Mouse (Mus musculus): ENCODE data around the gene Abhd18. TPM values are rescaled to one million over a fixed set of nuclear protein-coding genes. Genes with fewer than 3 reads are reported as not detected.

Abhd18 gene
- total RNA-seq, 2 experiments from 2014 or later = 8.8 to 12.7 TPM

DNA sequence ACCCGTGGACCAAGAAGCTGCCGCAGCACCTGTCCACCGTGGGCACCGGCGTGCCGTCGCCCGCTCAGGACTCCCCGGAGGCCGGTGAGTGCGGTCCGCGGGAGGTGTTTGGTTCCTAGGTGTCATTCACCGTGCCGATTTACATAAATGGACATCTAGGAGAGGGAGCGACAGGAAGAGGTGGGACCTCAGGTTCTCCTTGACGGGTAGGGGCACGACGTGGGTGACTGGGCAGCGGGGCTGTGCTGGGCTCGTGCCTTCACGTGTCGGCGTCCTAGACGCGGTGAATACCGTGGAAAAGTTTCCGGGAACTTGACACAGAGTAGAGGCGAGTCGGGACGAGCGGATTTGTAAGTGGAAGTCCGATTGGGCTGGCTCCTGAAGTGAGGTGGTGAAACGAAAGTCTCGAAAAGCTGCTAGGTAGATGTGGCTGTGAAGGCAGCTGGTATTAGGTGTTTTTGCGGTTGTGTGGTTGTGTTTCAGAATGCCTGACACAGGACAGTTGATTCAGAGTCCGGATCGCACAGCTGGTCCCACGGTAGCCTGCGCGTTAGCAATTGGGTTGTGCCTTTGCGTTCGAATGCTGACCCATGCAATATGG is 103.9 kb downstream of the Abhd18 start:
- DNase-seq = peak; percentile 73

DNA sequence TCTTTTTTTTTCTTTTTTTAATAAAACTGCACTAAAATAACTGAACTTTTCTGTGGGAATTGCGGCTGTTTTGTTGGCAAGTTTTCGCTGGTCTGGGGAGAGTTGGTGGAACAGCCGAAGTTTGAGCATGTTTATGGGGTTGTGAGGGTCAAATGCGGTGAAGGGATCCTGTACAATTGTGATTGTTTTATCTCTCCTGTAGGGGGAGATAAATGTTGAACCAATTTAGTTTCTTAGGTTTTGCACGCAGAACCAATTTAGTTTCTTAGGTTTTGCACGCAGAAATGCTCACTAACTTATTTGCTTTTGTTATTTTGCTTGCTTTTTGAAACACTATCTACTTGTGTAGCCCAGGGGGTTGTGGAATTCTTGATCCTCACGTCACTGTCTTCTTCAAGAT is 104.6 kb downstream of the Abhd18 start:
- DNase-seq = peak; percentile 19

DNA sequence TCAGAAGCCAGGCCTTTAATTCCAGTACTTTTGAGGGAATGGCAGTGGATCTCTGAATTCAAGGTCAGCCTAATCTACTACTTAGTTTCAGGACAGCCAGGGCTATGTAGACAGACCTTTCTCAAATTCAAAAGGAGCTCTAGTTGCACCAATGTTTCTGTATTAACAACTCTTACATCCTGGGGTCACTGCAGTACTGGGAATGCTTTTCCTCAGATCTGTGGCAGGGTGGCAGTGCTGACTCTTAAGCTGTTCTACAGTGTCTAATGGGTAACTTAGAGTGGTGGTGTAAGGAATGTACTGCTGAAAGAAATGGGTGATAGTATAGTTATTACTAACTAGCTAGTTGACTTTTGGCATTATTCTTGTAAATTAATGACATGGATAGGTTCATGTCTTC is 105.8 kb downstream of the Abhd18 start:
- no peak for DNase-seq

DNA sequence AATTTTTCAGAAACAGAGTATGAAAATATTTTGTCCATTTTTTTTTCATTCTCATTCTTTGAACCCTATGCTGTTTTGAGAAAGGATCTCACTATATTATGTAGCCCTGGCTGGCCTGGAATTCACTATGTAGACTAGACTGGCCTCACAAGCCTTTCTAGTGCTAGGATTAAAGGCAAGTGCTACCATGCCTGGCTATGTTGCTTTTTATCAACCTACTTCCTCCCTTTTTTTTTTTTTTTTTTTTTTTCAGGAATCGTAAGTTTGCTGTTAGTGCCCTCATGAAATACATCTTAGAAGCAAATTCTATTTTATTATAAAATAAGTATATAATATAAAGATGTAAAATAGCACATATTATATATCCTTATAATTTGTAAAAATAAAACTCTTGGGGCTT is 108.0 kb downstream of the Abhd18 start:
- DNase-seq = no peak

DNA sequence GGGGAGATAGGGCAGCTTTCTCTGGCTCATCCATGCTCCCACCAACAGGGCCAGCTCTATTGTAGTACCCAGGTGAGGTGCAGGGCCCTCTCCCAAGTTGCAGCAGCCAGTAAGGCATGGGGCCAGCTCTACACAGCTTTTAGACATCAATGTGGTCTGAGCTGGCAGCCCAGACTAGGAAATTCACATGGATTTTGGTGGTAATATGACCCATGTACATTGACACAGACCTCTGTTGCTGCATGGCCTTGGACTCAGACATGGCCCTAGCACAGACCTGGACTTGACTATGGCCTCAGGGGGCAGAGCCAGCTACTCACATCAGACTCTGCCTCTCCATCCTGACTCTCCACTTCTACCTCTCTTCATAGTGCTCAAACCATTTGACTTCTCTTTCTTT is 112.1 kb downstream of the Abhd18 start:
- DNase-seq = no peak

DNA sequence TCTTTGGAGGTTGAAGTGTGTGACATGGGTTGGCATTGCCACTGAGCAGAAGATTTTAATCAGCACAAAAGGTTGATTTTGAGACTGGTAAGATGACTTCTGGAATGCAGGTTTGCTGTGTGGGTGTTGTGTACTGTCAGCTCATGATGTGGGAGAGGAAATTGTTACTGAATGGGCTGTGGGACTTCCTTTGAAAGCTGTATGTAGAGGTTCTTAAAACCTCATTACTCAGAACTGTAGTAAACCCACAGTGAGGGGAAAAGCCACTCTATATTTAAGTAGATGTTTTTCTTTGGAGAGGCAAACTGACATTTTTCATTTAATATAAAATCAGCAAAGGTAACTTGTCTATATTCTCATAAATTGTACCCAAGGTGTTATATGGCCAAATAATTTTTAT is 134.0 kb downstream of the Abhd18 start:
- DNase-seq = no peak

DNA sequence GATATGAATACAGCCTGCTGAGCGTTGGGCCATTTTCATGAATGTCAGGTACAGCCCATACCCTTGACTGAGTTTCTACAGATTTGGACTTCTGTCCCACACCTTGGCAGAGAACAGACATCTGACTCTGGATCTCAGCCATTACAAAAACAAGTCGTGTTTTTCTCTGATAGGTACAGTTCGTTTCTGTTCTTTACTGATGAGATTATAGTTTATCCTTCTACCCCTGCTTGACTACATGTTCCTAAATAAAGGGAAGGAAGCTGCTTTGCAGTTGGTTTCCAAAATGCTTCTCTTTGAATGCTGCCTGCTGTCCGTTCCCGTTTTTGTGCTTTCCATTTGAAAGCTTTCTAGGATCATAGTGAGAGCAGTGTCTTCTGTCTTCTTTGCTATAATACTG is 140.8 kb downstream of the Abhd18 start:
- DNase-seq = no peak

Other genes with a start within 250 kb of the Abhd18 start
- under 1 TPM; 0.12 to 0.21 TPM for gene Slc25a31, start 138.1 kb upstream of the Abhd18 start, total RNA-seq (2021)
- gene Hspa4l, start 102.5 kb upstream of the Abhd18 start, total RNA-seq (2021) = 10 to 100 TPM; 19.6 to 27.2 TPM
- 10 to 100 TPM; 12.3 to 15.1 TPM for gene Plk4, start 47.0 kb upstream of the Abhd18 start, total RNA-seq (2021)
- gene Mfsd8, start 84 bp upstream of the Abhd18 start, total RNA-seq (2021) = 10 to 100 TPM; 18.8 to 25.6 TPM
- gene 1700034I23Rik, start 55.6 kb downstream of the Abhd18 start, total RNA-seq (2021) = under 1 TPM in 1 of 2 experiments, not detected in 1; 0.15 TPM
- gene Larp1b, start 102.9 kb downstream of the Abhd18 start, total RNA-seq (2021) = 10 to 100 TPM; 37.3 to 39.9 TPM
- 10 to 100 TPM; 43.6 to 45.7 TPM for gene Pgrmc2, start 236.1 kb downstream of the Abhd18 start, total RNA-seq (2021)

Data from adrenal gland, postnatal 10 days (tissue).